Mouse (Mus musculus): Measurements from ENCODE around the gene Ache. TPM values are rescaled to one million over a fixed set of nuclear protein-coding genes. Genes with fewer than 3 reads are reported as not detected.
"Not testable (repeated sequence)": the region's sequence is repeated elsewhere in the genome, so short reads cannot be mapped to it uniquely, and the experiment has no call there.

Ache gene
- 10.7 and 24.1 TPM in 2 replicates for polyA plus RNA-seq (2016; fragmentation: Nextera tagmentation; extraction: Ambion mirVana)

GRCm38 (mm10) chr5:137287032-137287952 is at the start of gene Ache:
Gene Ache, plus strand, starts transcription at chr5:137287519.
- Histone ChIP-seq H3K27me3 (ENCODE audit: insufficient read depth, poor library complexity, severe bottlenecking) (peaks cover 53% of the 10 kb centered on the region), H3K4me3 (peak within 1 kb of the TSS; percentile 64), H3K27ac (peak within 1 kb of the TSS; percentile 81), H3K36me3 (no peaks in the 10 kb centered on the region), H3K4me1 (peaks cover 43% of the 10 kb centered on the region), H3K9me3 (no peaks in the 10 kb centered on the region)
- peak; percentile 90 for DNase-seq (ENCODE audit: low spot score)
- WGBS = 2% methylated on average over 40 of the region's 40 CpGs

GRCm38 (mm10) chr5:137263897-137264720 is 23.2 kb upstream of the Ache start:
- peaks cover 15% of the 10 kb centered on the region; the same call in 1 of the 2 replicates for H3K27me3 ChIP-seq (ENCODE audit: insufficient read depth, poor library complexity, severe bottlenecking)
- H3K9me3 ChIP-seq = no peaks in the 10 kb centered on the region
- no peak overlapping the region for H3K4me3 ChIP-seq
- no peaks in the 10 kb centered on the region for H3K36me3 ChIP-seq
- no peak overlapping the region for H3K27ac ChIP-seq
- no peak for DNase-seq (ENCODE audit: low spot score)
- WGBS = 74% methylated on average over 14 of the region's 14 CpGs
- peaks cover 6% of the 10 kb centered on the region; the same call in 1 of the 2 replicates for H3K4me1 ChIP-seq

GRCm38 (mm10) chr5:137264787-137265186 is 22.5 kb upstream of the Ache start:
- no peak overlapping the region for H3K27ac ChIP-seq
- WGBS = 90% methylated on average over 11 of the region's 11 CpGs
- H3K4me1 ChIP-seq = peaks cover 6% of the 10 kb centered on the region; the same call in 1 of the 2 replicates
- no peak overlapping the region for H3K4me3 ChIP-seq
- no peak for DNase-seq (ENCODE audit: low spot score)
- no peaks in the 10 kb centered on the region for H3K36me3 ChIP-seq
- no peaks in the 10 kb centered on the region for H3K9me3 ChIP-seq
- peaks cover 15% of the 10 kb centered on the region; the same call in 1 of the 2 replicates for H3K27me3 ChIP-seq (ENCODE audit: insufficient read depth, poor library complexity, severe bottlenecking)

- no peaks in the 10 kb centered on the region for H3K36me3 ChIP-seq
- no peaks in the 10 kb centered on the region for H3K9me3 ChIP-seq
- no peak overlapping the region for H3K27ac ChIP-seq
- 30% methylated on average over 16 of the region's 18 CpGs for WGBS
- H3K4me3 ChIP-seq = peak overlapping the region; percentile 7; the same call in 1 of the 2 replicates
- H3K27me3 ChIP-seq (ENCODE audit: insufficient read depth, poor library complexity, severe bottlenecking) = peaks cover 15% of the 10 kb centered on the region; the same call in 1 of the 2 replicates
- no peak for DNase-seq (ENCODE audit: low spot score)
- H3K4me1 ChIP-seq = peaks cover 6% of the 10 kb centered on the region; the same call in 1 of the 2 replicates
Observed at GRCm38 (mm10) chr5:137268131-137268910, 19.0 kb upstream of the Ache start.

GRCm38 (mm10) chr5:137277360-137278342 is 9.7 kb upstream of the Ache start:
- no peak overlapping the region for H3K4me3 ChIP-seq
- no peak overlapping the region for H3K27ac ChIP-seq
- 59% methylated on average over 18 of the region's 18 CpGs for WGBS
- no peaks in the 10 kb centered on the region for H3K36me3 ChIP-seq
- H3K27me3 ChIP-seq (ENCODE audit: insufficient read depth, poor library complexity, severe bottlenecking) = no peaks in the 10 kb centered on the region
- no peak for DNase-seq (ENCODE audit: low spot score)
- 0 out of 2 replicates have a peak, but pooled peaks cover 4% of the 10 kb centered on the region for H3K9me3 ChIP-seq
- no peaks in the 10 kb centered on the region for H3K4me1 ChIP-seq

GRCm38 (mm10) chr5:137284411-137284810 is 2.9 kb upstream of the Ache start:
- 79% methylated on average over 6 of the region's 6 CpGs for WGBS
- not testable (repeated sequence) for H3K36me3 ChIP-seq; H3K4me3 ChIP-seq; DNase-seq (ENCODE audit: low spot score); H3K27ac ChIP-seq; H3K9me3 ChIP-seq
- H3K27me3 ChIP-seq (ENCODE audit: insufficient read depth, poor library complexity, severe bottlenecking) = peaks cover 26% of the 10 kb centered on the region
- peaks cover 31% of the 10 kb centered on the region for H3K4me1 ChIP-seq

- peaks cover 37% of the 10 kb centered on the region for H3K4me1 ChIP-seq
- H3K27ac ChIP-seq = no peak overlapping the region
- H3K4me3 ChIP-seq = no peak overlapping the region
- no peak for DNase-seq (ENCODE audit: low spot score)
- peaks cover 32% of the 10 kb centered on the region for H3K27me3 ChIP-seq (ENCODE audit: insufficient read depth, poor library complexity, severe bottlenecking)
- H3K36me3 ChIP-seq = no peaks in the 10 kb centered on the region
- no peaks in the 10 kb centered on the region for H3K9me3 ChIP-seq
- WGBS = 60% methylated on average over 5 of the region's 5 CpGs
Observed at GRCm38 (mm10) chr5:137285045-137285444, 2.3 kb upstream of the Ache start.

GRCm38 (mm10) chr5:137285986-137286385 is 1.3 kb upstream of the Ache start:
- Histone ChIP-seq H3K4me3 (no peak overlapping the region), H3K9me3 (no peaks in the 10 kb centered on the region), H3K36me3 (no peaks in the 10 kb centered on the region), H3K27ac (no peak overlapping the region), H3K27me3 (ENCODE audit: insufficient read depth, poor library complexity, severe bottlenecking) (peaks cover 42% of the 10 kb centered on the region), H3K4me1 (peaks cover 43% of the 10 kb centered on the region)
- 57% methylated on average over 7 of the region's 7 CpGs for WGBS
- DNase-seq (ENCODE audit: low spot score) = no peak

- no peaks in the 10 kb centered on the region for H3K9me3 ChIP-seq
- peak; percentile 96 for DNase-seq (ENCODE audit: low spot score)
- peaks cover 43% of the 10 kb centered on the region for H3K4me1 ChIP-seq
- peak overlapping the region; percentile 81; the same call in 1 of the 2 replicates for H3K27ac ChIP-seq
- H3K36me3 ChIP-seq = no peaks in the 10 kb centered on the region
- H3K27me3 ChIP-seq (ENCODE audit: insufficient read depth, poor library complexity, severe bottlenecking) = peaks cover 48% of the 10 kb centered on the region
- WGBS = under 1% methylated on average over 16 of the region's 16 CpGs
- peak overlapping the region; percentile 64 for H3K4me3 ChIP-seq
Observed at GRCm38 (mm10) chr5:137286655-137287031, 676 bp upstream of the Ache start.

GRCm38 (mm10) chr5:137287953-137288743 is 829 bp downstream of the Ache start:
- H3K27ac ChIP-seq = peak overlapping the region; percentile 81
- no peaks in the 10 kb centered on the region for H3K9me3 ChIP-seq
- under 1% methylated on average over 60 of the region's 65 CpGs for WGBS
- H3K36me3 ChIP-seq = no peaks in the 10 kb centered on the region
- DNase-seq (ENCODE audit: low spot score) = peak; percentile 83
- peaks cover 61% of the 10 kb centered on the region for H3K27me3 ChIP-seq (ENCODE audit: insufficient read depth, poor library complexity, severe bottlenecking)
- peak overlapping the region; percentile 64 for H3K4me3 ChIP-seq
- H3K4me1 ChIP-seq = peaks cover 49% of the 10 kb centered on the region

GRCm38 (mm10) chr5:137288999-137289470 is 1.7 kb downstream of the Ache start:
- Histone ChIP-seq H3K27me3 (ENCODE audit: insufficient read depth, poor library complexity, severe bottlenecking) (peaks cover 61% of the 10 kb centered on the region), H3K9me3 (no peaks in the 10 kb centered on the region), H3K4me3 (peak overlapping the region; percentile 64), H3K36me3 (no peaks in the 10 kb centered on the region), H3K27ac (peak overlapping the region; percentile 81), H3K4me1 (peaks cover 57% of the 10 kb centered on the region)
- DNase-seq (ENCODE audit: low spot score) = peak; percentile 89
- WGBS = 2% methylated on average over 25 of the region's 25 CpGs
